ENCODE assay signal across 19 mouse cellular contexts in genomic region chr14:100095730-100096129, GRCm38 (mm10).
"Had no signal": no experiment of that assay in that cellular context is flagged by ENCODE, and none has a peak within 500 bp of the region (broad histone marks: within the 10 kb centered on the region; RNA-seq: fewer than 3 reads in every experiment).

No protein-coding gene starts in this region.

- ATAC-seq: midbrain, embryonic 15.5 days had no signal

- H3K27me3 ChIP-seq: limb, embryonic 12.5 days; limb, embryonic 15.5 days; lung, embryonic 15.5 days; megakaryocyte, embryonic 14.5 days; midbrain, embryonic 12.5 days; midbrain, embryonic 15.5 days; neural tube, embryonic 12.5 days; neural tube, embryonic 15.5 days had no signal

- H3K4me2 ChIP-seq: limb, embryonic 12.5 days; limb, embryonic 15.5 days; lung, embryonic 15.5 days; midbrain, embryonic 12.5 days; midbrain, embryonic 15.5 days; neural tube, embryonic 12.5 days; neural tube, embryonic 15.5 days had no signal

- H3K27ac ChIP-seq: kidney, postnatal 0 days; limb, embryonic 12.5 days; limb, embryonic 15.5 days; liver, embryonic 14.5 days; lung, embryonic 15.5 days; midbrain, embryonic 12.5 days; neural tube, embryonic 12.5 days; neural tube, embryonic 15.5 days; stomach, postnatal 0 days had no signal

- H3K4me3 ChIP-seq: limb, embryonic 12.5 days; limb, embryonic 15.5 days; lung, embryonic 15.5 days; megakaryocyte, embryonic 14.5 days; midbrain, embryonic 12.5 days; midbrain, embryonic 15.5 days; neural tube, embryonic 12.5 days; neural tube, embryonic 15.5 days had no signal

- DNase-seq: left cerebral cortex, postnatal 4 days; lung, adult 18-20 months; lung, postnatal 10 days; lung, postnatal 36 days; right cerebral cortex, adult 18-20 months; right cerebral cortex, postnatal 14 days; right cerebral cortex, postnatal 4 days; thymus, postnatal 36 days had no signal

- H3K4me1 ChIP-seq: limb, embryonic 15.5 days; megakaryocyte, embryonic 14.5 days; neural tube, embryonic 12.5 days had no signal

- H3K9me3 ChIP-seq: limb, embryonic 12.5 days; limb, embryonic 15.5 days; lung, embryonic 15.5 days; midbrain, embryonic 12.5 days; midbrain, embryonic 15.5 days; neural tube, embryonic 12.5 days; neural tube, embryonic 15.5 days had no signal

- H3K9ac ChIP-seq: limb, embryonic 12.5 days; limb, embryonic 15.5 days; liver, embryonic 14.5 days; lung, embryonic 15.5 days; midbrain, embryonic 12.5 days; midbrain, embryonic 15.5 days; neural tube, embryonic 12.5 days; neural tube, embryonic 15.5 days had no signal

- H3K36me3 ChIP-seq: limb, embryonic 12.5 days; limb, embryonic 15.5 days; lung, embryonic 15.5 days; midbrain, embryonic 12.5 days; midbrain, embryonic 15.5 days; neural tube, embryonic 12.5 days; neural tube, embryonic 15.5 days had no signal
